Mouse (Mus musculus) heart, adult 2 months (tissue): ENCODE data around the gene Klk5.

ENCODE experiments used
- CTCF ChIP-seq: fragments of 200-600 bp; IDR thresholded peaks from 2 replicates; pipeline ENCODE4 v1.8.1; 2022; ENCODE audit warnings: antibody characterized with exemption, mild to moderate bottlenecking, moderate library complexity
- EP300 ChIP-seq: fragments of 200-500 bp; IDR thresholded peaks from 2 replicates; pipeline ENCODE4 v1.6.1; 2011; ENCODE audit warnings: low read depth, low read length, control low read depth; ENCODE audit not compliant: insufficient read depth
- POLR2A ChIP-seq: fragments of 200-500 bp; IDR thresholded peaks from 2 replicates; pipeline ENCODE4 v1.6.1; 2011; ENCODE audit warnings: mild to moderate bottlenecking, low read depth, low read length, control low read depth; ENCODE audit not compliant: insufficient read depth

DNA sequence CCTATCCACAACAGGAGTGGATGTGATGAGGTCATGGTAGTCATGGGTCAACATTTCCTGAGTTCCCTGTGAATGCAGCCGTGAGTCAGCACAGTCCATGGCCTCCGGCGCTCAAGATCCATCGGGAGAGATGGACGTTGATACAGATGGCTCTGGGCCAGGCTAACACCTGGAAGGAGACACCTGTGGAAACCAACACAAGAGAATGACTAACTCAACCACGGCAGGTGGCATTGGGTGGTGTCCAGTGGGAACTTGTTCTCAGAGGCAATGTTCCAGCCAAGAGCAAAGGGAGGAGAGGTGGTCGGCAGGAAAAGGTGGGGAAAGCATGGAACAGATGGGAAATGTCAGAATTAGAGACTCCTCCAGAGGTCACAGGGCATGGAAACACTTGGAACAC, 20.2 kb upstream of the Klk5 start:
- TF ChIP-seq CTCF (no peak), EP300 (no peak), POLR2A (no peak)
